Mouse (Mus musculus): ENCODE data around the gene Gp1bb. TPM values are rescaled to one million over a fixed set of nuclear protein-coding genes. Genes with fewer than 3 reads are reported as not detected.
A peak's percentile ranks its signal among the peaks of the same experiment; 100 is the strongest.

The Gp1bb gene
- polyA plus RNA-seq, 1 experiment from 2014 or later = 8.8 TPM

- no peak for DNase-seq (ENCODE audit: low spot score)
Observed at GRCm38 (mm10) chr16:18620601-18621361, 1.4 kb downstream of the Gp1bb start.

GRCm38 (mm10) chr16:18620201-18620600 lies 2.0 kb downstream of the Gp1bb start:
- Histone ChIP-seq H3K4me2 (replicated peaks; ENCODE audit: low read depth, low read length) (no peak overlapping the region; the same call in 1 of the 2 replicates), H3K4me1 (ENCODE audit: insufficient read depth, low read depth, low read length) (peaks cover 11% of the 10 kb centered on the region), H3K27ac (ENCODE audit: low read length) (no peak overlapping the region), H3K27me3 (replicated peaks; ENCODE audit: insufficient read depth, low read length) (peaks cover 46% of the 10 kb centered on the region), H3K36me3 (ENCODE audit: insufficient read depth, low read length) (no peaks in the 10 kb centered on the region), H3K4me3 (ENCODE audit: low read depth, low read length) (peak overlapping the region; percentile 41; the same call in 1 of the 2 replicates), H3K9me3 (ENCODE audit: low read length) (no peaks in the 10 kb centered on the region), H3K9ac (replicated peaks; ENCODE audit: low read depth) (no peak overlapping the region)
- ATAC-seq (no peak), DNase-seq (ENCODE audit: low spot score) (no peak)
- TF ChIP-seq CTCF (IDR thresholded peaks at IDR 0.05) (no peak), EP300 (IDR thresholded peaks at IDR 0.05) (no peak)
- WGBS = 47% methylated on average over 6 of the region's 6 CpGs

More at GRCm38 (mm10) chr16:18620601-18621361, 1.4 kb downstream of the Gp1bb start:
- Histone ChIP-seq H3K4me1 (ENCODE audit: insufficient read depth, low read depth, low read length) (peaks cover 11% of the 10 kb centered on the region), H3K9ac (replicated peaks; ENCODE audit: low read depth) (no peak overlapping the region), H3K4me2 (replicated peaks; ENCODE audit: low read depth, low read length) (peak overlapping the region; percentile 75), H3K27ac (ENCODE audit: low read length) (no peak overlapping the region), H3K4me3 (ENCODE audit: low read depth, low read length) (peak overlapping the region; percentile 41), H3K27me3 (replicated peaks; ENCODE audit: insufficient read depth, low read length) (peaks cover 51% of the 10 kb centered on the region), H3K9me3 (ENCODE audit: low read length) (no peaks in the 10 kb centered on the region), H3K36me3 (ENCODE audit: insufficient read depth, low read length) (no peaks in the 10 kb centered on the region)
- 3% methylated on average over 73 of the region's 74 CpGs for WGBS
- ATAC-seq = peak; percentile 11; the same call in 1 of the 2 replicates
- TF ChIP-seq CTCF (IDR thresholded peaks at IDR 0.05) (no peak), EP300 (IDR thresholded peaks at IDR 0.05) (no peak)

GRCm38 (mm10) chr16:18619110-18619509 lies 3.1 kb downstream of the Gp1bb start:
- Histone ChIP-seq H3K9ac (replicated peaks; ENCODE audit: low read depth) (no peak overlapping the region), H3K27ac (ENCODE audit: low read length) (no peak overlapping the region), H3K4me2 (replicated peaks; ENCODE audit: low read depth, low read length) (no peak overlapping the region), H3K4me1 (ENCODE audit: insufficient read depth, low read depth, low read length) (peaks cover 11% of the 10 kb centered on the region), H3K27me3 (replicated peaks; ENCODE audit: insufficient read depth, low read length) (peaks cover 39% of the 10 kb centered on the region), H3K9me3 (ENCODE audit: low read length) (no peaks in the 10 kb centered on the region), H3K36me3 (ENCODE audit: insufficient read depth, low read length) (no peaks in the 10 kb centered on the region), H3K4me3 (ENCODE audit: low read depth, low read length) (no peak overlapping the region)
- WGBS = 41% methylated on average over 4 of the region's 4 CpGs
- TF ChIP-seq EP300 (IDR thresholded peaks at IDR 0.05) = no peak
- no peak for TF ChIP-seq CTCF (IDR thresholded peaks at IDR 0.05)
- ATAC-seq = peak; percentile 27
- no peak for DNase-seq (ENCODE audit: low spot score)

DNA sequence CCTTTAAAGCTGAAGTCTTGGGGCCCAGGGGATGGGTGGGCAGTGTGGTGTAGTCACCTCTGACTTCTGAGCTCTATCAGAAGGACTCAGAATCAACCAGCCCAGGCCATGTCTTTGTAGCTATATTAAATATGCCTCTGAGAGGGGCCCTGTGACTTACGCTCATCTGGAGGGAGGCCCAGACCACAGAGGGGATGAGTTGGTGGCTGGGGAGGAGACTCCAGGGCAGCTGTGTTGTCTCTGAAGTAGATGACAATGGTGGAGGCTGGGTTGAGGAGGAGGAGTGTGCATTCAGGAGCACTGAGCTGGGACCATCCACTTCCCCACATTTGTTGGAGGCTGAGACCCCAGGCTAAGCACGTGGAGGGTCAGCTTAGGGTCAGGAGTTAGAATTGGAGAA lies 3.9 kb downstream of the Gp1bb start:
- Histone ChIP-seq H3K9me3 (ENCODE audit: low read length) (no peaks in the 10 kb centered on the region), H3K27me3 (replicated peaks; ENCODE audit: insufficient read depth, low read length) (peaks cover 39% of the 10 kb centered on the region), H3K9ac (replicated peaks; ENCODE audit: low read depth) (no peak overlapping the region), H3K27ac (ENCODE audit: low read length) (no peak overlapping the region), H3K4me2 (replicated peaks; ENCODE audit: low read depth, low read length) (no peak overlapping the region), H3K36me3 (ENCODE audit: insufficient read depth, low read length) (no peaks in the 10 kb centered on the region), H3K4me3 (ENCODE audit: low read depth, low read length) (no peak overlapping the region), H3K4me1 (ENCODE audit: insufficient read depth, low read depth, low read length) (peaks cover 11% of the 10 kb centered on the region)
- no peak for TF ChIP-seq EP300 (IDR thresholded peaks at IDR 0.05)
- TF ChIP-seq CTCF (IDR thresholded peaks at IDR 0.05) = no peak
- ATAC-seq (no peak), DNase-seq (ENCODE audit: low spot score) (no peak)
- 62% methylated on average over 2 of the region's 2 CpGs for WGBS

GRCm38 (mm10) chr16:18617370-18618065 lies 4.7 kb downstream of the Gp1bb start:
- TF ChIP-seq EP300 (IDR thresholded peaks at IDR 0.05) (no peak), CTCF (IDR thresholded peaks at IDR 0.05) (peak; percentile 96)
- WGBS = 5% methylated on average over 27 of the region's 27 CpGs
- peaks cover 11% of the 10 kb centered on the region for H3K4me1 ChIP-seq (ENCODE audit: insufficient read depth, low read depth, low read length)
- no peak overlapping the region for H3K4me3 ChIP-seq (ENCODE audit: low read depth, low read length)
- no peak overlapping the region for H3K9ac ChIP-seq (replicated peaks; ENCODE audit: low read depth)
- ATAC-seq (peak; percentile 75), DNase-seq (ENCODE audit: low spot score) (peak; percentile 91)
- H3K27ac ChIP-seq (ENCODE audit: low read length) = no peak overlapping the region
- no peaks in the 10 kb centered on the region for H3K9me3 ChIP-seq (ENCODE audit: low read length)
- H3K27me3 ChIP-seq (replicated peaks; ENCODE audit: insufficient read depth, low read length) = peaks cover 32% of the 10 kb centered on the region
- H3K36me3 ChIP-seq (ENCODE audit: insufficient read depth, low read length) = no peaks in the 10 kb centered on the region
- H3K4me2 ChIP-seq (replicated peaks; ENCODE audit: low read depth, low read length) = peak overlapping the region; percentile 23; the same call in 1 of the 2 replicates

GRCm38 (mm10) chr16:18613301-18613700 lies 8.9 kb downstream of the Gp1bb start:
- Histone ChIP-seq H3K27ac (ENCODE audit: low read length) (no peak overlapping the region), H3K9ac (replicated peaks; ENCODE audit: low read depth) (no peak overlapping the region), H3K9me3 (ENCODE audit: low read length) (no peaks in the 10 kb centered on the region), H3K27me3 (replicated peaks; ENCODE audit: insufficient read depth, low read length) (no peaks in the 10 kb centered on the region; the same call in 1 of the 2 replicates), H3K4me2 (replicated peaks; ENCODE audit: low read depth, low read length) (no peak overlapping the region), H3K36me3 (ENCODE audit: insufficient read depth, low read length) (no peaks in the 10 kb centered on the region), H3K4me1 (ENCODE audit: insufficient read depth, low read depth, low read length) (peaks cover 2% of the 10 kb centered on the region), H3K4me3 (ENCODE audit: low read depth, low read length) (no peak overlapping the region)
- ATAC-seq (no peak), DNase-seq (ENCODE audit: low spot score) (no peak)
- no peak for TF ChIP-seq CTCF (IDR thresholded peaks at IDR 0.05)
- no peak for TF ChIP-seq EP300 (IDR thresholded peaks at IDR 0.05)
- 75% methylated on average over 3 of the region's 3 CpGs for WGBS
